8 mouse cellular contexts compared by ENCODE assay signal in the genomic region with DNA sequence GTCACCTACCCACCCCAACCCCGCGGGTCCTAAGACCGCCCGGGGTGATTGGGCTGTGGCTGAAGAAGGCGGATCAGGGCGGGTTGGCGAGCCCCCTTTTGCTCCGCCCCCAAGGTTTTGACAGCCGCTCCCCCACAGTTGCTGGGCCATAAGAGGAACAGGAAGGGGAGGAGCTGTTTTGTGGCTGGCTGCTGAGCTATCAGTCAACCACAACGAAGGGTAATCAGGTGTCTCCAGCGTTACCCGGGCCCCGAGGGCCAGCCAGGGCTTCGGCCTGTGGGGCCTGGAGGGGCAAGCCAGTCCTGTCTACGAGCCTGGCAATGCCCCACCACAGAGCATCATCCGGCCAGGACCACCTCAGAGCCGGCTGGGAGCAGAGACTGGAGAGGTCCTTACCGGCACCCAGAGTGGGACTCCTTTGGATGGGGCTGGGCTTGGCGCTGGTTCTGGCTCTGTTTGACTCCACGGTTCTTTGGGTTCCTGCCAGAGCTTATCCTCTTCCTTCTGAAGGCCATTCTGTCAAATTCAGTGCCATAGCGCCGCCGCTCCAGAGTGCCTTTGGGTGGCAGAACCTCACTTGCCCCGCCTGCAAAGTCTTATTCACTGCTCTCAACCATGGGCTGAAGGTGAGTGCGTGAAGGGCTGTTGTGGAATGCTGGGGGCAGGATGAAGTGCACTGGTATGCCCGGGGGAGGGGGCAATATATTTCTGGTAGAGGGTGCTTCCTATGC. TPM values are rescaled to one million over a fixed set of nuclear protein-coding genes. Genes with fewer than 3 reads are reported as not detected.
DNase-seq lines count a peak whose midpoint lies in the region; ATAC-seq lines count a peak whose summit lies in the region.

Smpd1 (plus strand) TSS at position 149 of the 731 bp plus-strand sequence.

- peak within 1 kb of the TSS; percentile 87 for H3K27ac ChIP-seq in hindbrain, embryonic 13.5 days

- peak; percentile 90 for DNase-seq in NIH3T3 (ENCODE audit: low read depth)
- peak; percentile 94 to 96 for DNase-seq in cerebellum, postnatal 10 days
- peak; percentile 85 to 87 for DNase-seq in frontal cortex, postnatal 14 days (ENCODE audit: low spot score in 2 of 2)
- peak; percentile 89 to 90 for DNase-seq in layer of hippocampus, postnatal 36 days
- peak; percentile 96 for DNase-seq in lung, postnatal 36 days
- DNase-seq in retina, postnatal 1 day: peak; percentile 95
- peak; percentile 77 to 86 for DNase-seq in urinary bladder, adult 18-20 months (ENCODE audit: low spot score in 2 of 2)

- peak within 1 kb of the TSS; percentile 81 for H3K4me2 ChIP-seq in hindbrain, embryonic 13.5 days

- no peaks in the 10 kb centered on the region for H3K27me3 ChIP-seq in hindbrain, embryonic 13.5 days

- peaks cover 30% of the 10 kb centered on the region for H3K4me1 ChIP-seq in hindbrain, embryonic 13.5 days (replicated peaks)

- H3K4me3 ChIP-seq in hindbrain, embryonic 13.5 days: peak within 1 kb of the TSS; percentile 76

- peak; percentile 92 for ATAC-seq in hindbrain, embryonic 13.5 days (ENCODE audit: low FRiP score)

- H3K36me3 ChIP-seq in hindbrain, embryonic 13.5 days: peaks cover 23% of the 10 kb centered on the region

- 6% methylated on average over 25 of the region's 26 CpGs for WGBS in hindbrain, embryonic 13.5 days

- no peaks in the 10 kb centered on the region for H3K9me3 ChIP-seq in hindbrain, embryonic 13.5 days

- peak within 1 kb of the TSS; percentile 86 for H3K9ac ChIP-seq in hindbrain, embryonic 13.5 days

RNA-seq across cellular contexts. Expression of gene Smpd1, which starts in this region (rescaled TPM):
- polyA plus RNA-seq in hindbrain, embryonic 13.5 days (2015; fragmentation: Nextera tagmentation; extraction: Ambion mirVana): 72.7 and 73.5 TPM in 2 replicates
- 10 to 100 TPM; 78.8 to 87.0 TPM for total RNA-seq in layer of hippocampus, postnatal 36 days (2021)

Comparison
In these comparisons a context has a peak if more than half of its experiments do, and no peak if none do; other contexts are left out.
1. Peak in every context shown above with its lines: DNase-seq, ATAC-seq, H3K4me3 ChIP-seq and H3K27ac ChIP-seq.